Mouse (Mus musculus): ENCODE data around the gene Siglecg. TPM values are rescaled to one million over a fixed set of nuclear protein-coding genes. Genes with fewer than 3 reads are reported as not detected.

Gene Siglecg
- polyA plus RNA-seq, 1 experiment from 2014 or later: not detected

Small RNAs within 50 kb of the gene (microRNA-seq; reads per million reads assigned to microRNA genes)
- 3.0 reads per million, percentile 5 among the genes with 10 or more reads in this experiment for gene Mir7051

Other genes starting within 250 kb of the Siglecg start
- 9.1 and 9.5 TPM in 2 replicates for gene Zfp715, start 94.9 kb upstream of the Siglecg start, polyA plus RNA-seq (2016; fragmentation: Nextera tagmentation; extraction: Ambion mirVana)
- 0.09 and 0.51 TPM in 2 replicates for gene Siglecf, start 56.9 kb upstream of the Siglecg start, polyA plus RNA-seq (2016; fragmentation: Nextera tagmentation; extraction: Ambion mirVana)
- not detected in 2 replicates for gene Lim2, start 19.5 kb downstream of the Siglecg start, polyA plus RNA-seq (2016; fragmentation: Nextera tagmentation; extraction: Ambion mirVana)
- not detected in 2 replicates for gene Nkg7, start 28.9 kb downstream of the Siglecg start, polyA plus RNA-seq (2016; fragmentation: Nextera tagmentation; extraction: Ambion mirVana)
- not detected in 2 replicates for gene Cldnd2, start 32.6 kb downstream of the Siglecg start, polyA plus RNA-seq (2016; fragmentation: Nextera tagmentation; extraction: Ambion mirVana)
- 505 and 580 TPM in 2 replicates for gene Etfb, start 35.9 kb downstream of the Siglecg start, polyA plus RNA-seq (2016; fragmentation: Nextera tagmentation; extraction: Ambion mirVana)
- gene Gm45233, start 35.9 kb downstream of the Siglecg start, polyA plus RNA-seq (2016; fragmentation: Nextera tagmentation; extraction: Ambion mirVana): not detected in 2 replicates
- 1.4 and 1.5 TPM in 2 replicates for gene Vsig10l, start 54.9 kb downstream of the Siglecg start, polyA plus RNA-seq (2016; fragmentation: Nextera tagmentation; extraction: Ambion mirVana)
- gene Iglon5, start 81.9 kb downstream of the Siglecg start, polyA plus RNA-seq (2016; fragmentation: Nextera tagmentation; extraction: Ambion mirVana): 0.20 TPM in 1 of 2 replicates, not detected in the other
- not detected in 2 replicates for gene 4931406B18Rik, start 97.7 kb downstream of the Siglecg start, polyA plus RNA-seq (2016; fragmentation: Nextera tagmentation; extraction: Ambion mirVana)
- gene Cd33, start 136.2 kb downstream of the Siglecg start, polyA plus RNA-seq (2016; fragmentation: Nextera tagmentation; extraction: Ambion mirVana): 0.34 and 0.37 TPM in 2 replicates
- gene Zfp658, start 154.1 kb downstream of the Siglecg start, polyA plus RNA-seq (2016; fragmentation: Nextera tagmentation; extraction: Ambion mirVana): 1.4 and 2.1 TPM in 2 replicates
- 9.7 and 10.0 TPM in 2 replicates for gene Zfp719, start 171.4 kb downstream of the Siglecg start, polyA plus RNA-seq (2016; fragmentation: Nextera tagmentation; extraction: Ambion mirVana)
- gene Zfp819, start 199.0 kb downstream of the Siglecg start, polyA plus RNA-seq (2016; fragmentation: Nextera tagmentation; extraction: Ambion mirVana): 0.06 and 0.21 TPM in 2 replicates
- gene Ceacam18, start 226.5 kb downstream of the Siglecg start, polyA plus RNA-seq (2016; fragmentation: Nextera tagmentation; extraction: Ambion mirVana): not detected in 2 replicates

All from heart, embryonic 10.5 days (tissue).